Mouse (Mus musculus) neural tube, embryonic 14.5 days (tissue): ENCODE results near the gene Gm21258. TPM values are rescaled to one million over a fixed set of nuclear protein-coding genes. Genes with fewer than 3 reads are reported as not detected.
"Not testable (repeated sequence)": the region's sequence is repeated elsewhere in the genome, so short reads cannot be mapped to it uniquely, and the experiment has no call there.

Source experiments
- ATAC-seq: fragments of 200-750 bp; cut with Nextera tagmentation; 2 replicates; pipeline ENCODE4 v1.8.0; 2017; ENCODE audit warnings: low read depth, mild to moderate bottlenecking, moderate TSS enrichment, moderate library complexity
- H3K27ac ChIP-seq: fragments of 300-500 bp; sonication (generic); 2 replicates; pipeline ENCODE4 v1.5.1; 2014; ENCODE audit warnings: low read depth, mild to moderate bottlenecking, control low read depth, low read length, moderate library complexity, mixed read lengths
- H3K27me3 ChIP-seq: fragments of 300-500 bp; sonication (generic); 2 replicates; pipeline ENCODE4 v1.6.1; 2014; ENCODE audit warnings: low read length; ENCODE audit not compliant: control insufficient read depth, insufficient read depth
- H3K36me3 ChIP-seq: fragments of 300-500 bp; sonication (generic); 2 replicates; pipeline ENCODE4 v1.6.1; 2014; ENCODE audit warnings: low read length, mixed read lengths; ENCODE audit not compliant: control insufficient read depth, insufficient read depth
- H3K4me1 ChIP-seq: fragments of 300-500 bp; sonication (generic); 2 replicates; pipeline ENCODE4 v1.6.1; 2014; ENCODE audit warnings: low read length; ENCODE audit not compliant: control insufficient read depth, insufficient read depth
- H3K4me2 ChIP-seq: fragments of 300-500 bp; sonication (generic); 2 replicates; pipeline ENCODE4 v1.6.1; 2014; ENCODE audit warnings: mild to moderate bottlenecking, low read depth, low read length, control low read depth
- H3K4me3 ChIP-seq: fragments of 300-500 bp; sonication (generic); 2 replicates; pipeline ENCODE4 v1.5.1; 2014; ENCODE audit warnings: low read depth, low read length, control low read depth, mixed read lengths
- H3K9ac ChIP-seq: fragments of 300-500 bp; sonication (generic); replicated peaks from 2 replicates; pipeline ENCODE4 v1.6.1; 2014; ENCODE audit warnings: low read depth, mild to moderate bottlenecking, control low read depth, low read length, mixed read lengths
- H3K9me3 ChIP-seq: fragments of 300-500 bp; sonication (generic); 2 replicates; pipeline ENCODE4 v1.6.1; 2016; ENCODE audit warnings: low read length; ENCODE audit not compliant: control insufficient read depth
- WGBS: fragments of 180-500 bp; shearing (Covaris S2); extraction: QIAGEN DNeasy Blood & Tissue Kit; methylation state at CpG from one replicate; pipeline ENCODE4 v1.1.7; 2014; 5-methylcytosine and 5-hydroxymethylcytosine counted together
- polyA plus RNA-seq: library from polyadenylated mRNA; unstranded; fragments of >200 nt; fragmentation: Nextera tagmentation; extraction: Ambion mirVana; gene quantifications from 2 replicates; pipeline ENCODE4 v1.2.1, GENCODE M21; 2014

The Gm21258 gene
- polyA plus RNA-seq: not detected in 2 replicates

DNA sequence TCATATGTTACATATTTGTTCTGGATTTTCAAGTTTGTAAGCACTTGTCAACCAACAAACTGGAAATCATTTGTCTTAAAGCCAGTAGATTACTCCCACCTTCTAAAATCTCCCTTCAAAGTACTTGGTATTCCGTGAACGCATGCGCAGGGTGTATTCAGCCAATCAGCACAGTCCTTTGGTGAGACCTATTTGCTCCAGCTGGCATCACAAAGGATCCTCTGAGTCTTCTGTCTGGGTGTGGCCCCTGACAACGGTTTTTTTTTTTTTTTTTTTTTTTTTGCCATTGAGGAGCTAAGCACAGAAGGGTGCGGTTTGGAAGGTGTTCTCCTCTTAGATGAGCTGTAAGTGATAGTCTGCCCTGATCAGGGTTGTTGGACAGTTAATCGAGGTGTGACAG is at the start of gene Gm21258:
Gene Gm21258, plus strand, starts transcription at position 301 of the 400 bp plus-strand sequence.
- H3K27me3 ChIP-seq, ATAC-seq, H3K4me2 ChIP-seq, H3K27ac ChIP-seq, H3K4me1 ChIP-seq, H3K9ac ChIP-seq, H3K9me3 ChIP-seq, H3K4me3 ChIP-seq, H3K36me3 ChIP-seq: not testable (repeated sequence)
- WGBS: no CpG with 5 or more reads among the region's 6 CpGs
